Mouse (Mus musculus) gastrocnemius, postnatal 14 days (tissue): Measurements from ENCODE around the gene Larp1. TPM values are rescaled to one million over a fixed set of nuclear protein-coding genes. Genes with fewer than 3 reads are reported as not detected.

Experiments
- DNase-seq: peaks from one replicate; pipeline ENCODE4 v3.0.0; 2021; ENCODE audit warnings: mixed read lengths
- intact Hi-C: fragments of 180-260 bp; cut with DNase I; formaldehyde crosslinking; loops from one replicate; pipeline ENCODE4 v1.15.1; 2025; ENCODE audit warnings: low total_unique reads
- total RNA-seq, 2 experiments: library from RNA; stranded (reverse); gene quantifications; 2 replicates each; pipeline ENCODE4 v1.2.3; 2021

Gene Larp1
- total RNA-seq, 2 experiments from 2014 or later, result 61.9 to 74.6 TPM

GRCm38 (mm10) chr11:57986861-57987260 is 22.0 kb upstream of the Larp1 start:
- no peak for DNase-seq
- intact Hi-C loops, result no loop called here

DNA sequence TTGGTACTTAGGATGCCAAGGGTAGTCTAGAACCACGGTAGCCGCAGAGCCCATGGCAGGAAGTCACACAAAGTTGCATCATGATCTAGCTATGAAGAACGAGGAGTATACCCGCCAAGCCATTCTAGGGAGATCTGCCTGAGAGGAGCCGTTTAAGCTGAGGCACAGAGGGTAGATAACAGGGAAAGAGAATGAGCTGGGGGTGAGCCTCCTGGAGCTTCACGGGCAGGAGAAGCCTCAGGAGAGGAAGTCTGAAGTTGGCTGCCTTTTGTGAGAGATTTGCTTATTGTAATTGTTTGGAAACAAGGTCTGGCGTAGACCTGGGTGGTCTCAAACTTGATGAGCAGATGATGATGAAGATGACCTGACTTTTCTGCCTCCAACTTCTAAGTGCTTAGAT is 10.7 kb upstream of the Larp1 start:
- DNase-seq, result no peak
- intact Hi-C loops, result no loop called here

GRCm38 (mm10) chr11:57998872-57999271 is 10.0 kb upstream of the Larp1 start:
- intact Hi-C loops, result no loop called here
- DNase-seq, result no peak

GRCm38 (mm10) chr11:58003126-58003525 is 5.7 kb upstream of the Larp1 start:
- no peak for DNase-seq
- intact Hi-C loops, result loop anchor here (5.0 kb wide), 1 partner anchor 51 kb away; no protein-coding TSS in a partner anchor

DNA sequence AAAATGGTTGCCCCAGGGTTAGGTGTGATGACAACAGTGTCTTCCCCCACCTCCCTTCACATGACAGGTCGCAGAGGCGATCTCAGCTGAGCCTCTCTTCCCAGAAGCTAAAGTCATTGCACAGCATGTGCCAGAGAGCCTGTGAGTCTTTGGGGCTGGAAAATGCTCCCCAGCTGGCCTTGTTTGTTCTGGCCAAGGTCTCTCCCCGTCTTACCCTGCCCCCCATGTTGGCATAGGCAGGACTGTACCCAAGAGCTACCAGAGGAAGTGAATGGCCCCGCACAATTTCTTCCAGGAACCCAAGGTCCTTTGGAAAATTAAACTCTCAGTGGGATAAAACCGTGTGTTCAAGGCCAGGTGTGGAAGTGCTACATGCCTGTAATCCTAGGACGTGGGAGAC is 5.1 kb upstream of the Larp1 start:
- intact Hi-C loops, result loop anchor here (5.0 kb wide), 1 partner anchor 51 kb away; no protein-coding TSS in a partner anchor
- DNase-seq, result no peak

DNA sequence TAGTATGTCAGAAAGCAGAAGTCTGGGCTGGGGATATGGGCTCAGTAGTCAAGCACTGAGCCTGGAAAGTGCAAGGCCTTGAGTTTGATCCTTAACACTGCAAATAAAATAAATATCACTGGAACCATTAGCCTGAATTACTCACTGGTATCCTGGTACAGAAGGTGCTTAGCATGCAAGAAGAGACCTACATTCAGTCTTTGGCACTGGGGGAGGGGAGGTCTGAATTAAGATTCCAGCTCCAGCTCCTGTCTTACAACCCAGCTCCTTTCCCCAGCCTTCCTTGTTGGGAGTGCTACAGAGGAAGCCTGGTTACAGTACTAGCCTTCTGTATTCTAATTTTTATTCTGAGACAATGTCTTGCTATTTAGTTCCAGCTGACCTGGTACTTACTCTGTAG is 3.8 kb upstream of the Larp1 start:
- no peak for DNase-seq
- intact Hi-C loops, result no loop called here

- intact Hi-C loops, result no loop called here
- no peak for DNase-seq
Measured at GRCm38 (mm10) chr11:58008013-58008412, 851 bp upstream of the Larp1 start.

- DNase-seq, result peak; percentile 89
- intact Hi-C loops, result no loop called here
Measured at GRCm38 (mm10) chr11:58008437-58009050, 320 bp upstream of the Larp1 start.

- peak; percentile 77 for DNase-seq
- intact Hi-C loops, result no loop called here
Measured at GRCm38 (mm10) chr11:58009516-58010141, 765 bp downstream of the Larp1 start.

DNA sequence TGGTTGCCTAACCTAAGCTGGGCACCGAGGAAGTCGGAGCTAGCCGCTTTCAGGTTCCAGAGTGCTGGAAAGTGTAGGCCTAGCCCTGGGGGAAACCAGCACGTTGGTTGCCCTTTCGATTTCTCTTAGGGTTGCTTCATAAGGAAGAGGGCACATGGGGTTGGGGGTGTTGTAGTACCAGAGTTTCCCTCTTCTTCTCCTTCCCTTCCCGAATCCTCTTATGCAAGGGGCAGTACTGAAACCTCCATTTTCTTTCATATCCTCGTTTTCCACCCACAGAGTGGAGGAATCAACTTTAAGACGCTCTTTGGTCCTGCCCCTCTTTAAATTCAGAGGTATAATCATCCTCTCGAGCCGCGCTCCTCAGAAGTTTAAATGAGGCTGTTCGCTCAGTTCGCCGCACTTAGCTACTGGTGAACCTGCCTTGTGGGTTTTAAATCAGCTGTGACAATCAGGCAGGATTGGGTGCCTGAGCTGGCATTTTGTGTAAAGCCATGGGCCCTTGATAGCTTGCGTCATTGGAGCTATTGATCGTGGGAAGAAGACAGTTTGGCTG is 1.4 kb downstream of the Larp1 start:
- intact Hi-C loops, result no loop called here
- no peak for DNase-seq

DNA sequence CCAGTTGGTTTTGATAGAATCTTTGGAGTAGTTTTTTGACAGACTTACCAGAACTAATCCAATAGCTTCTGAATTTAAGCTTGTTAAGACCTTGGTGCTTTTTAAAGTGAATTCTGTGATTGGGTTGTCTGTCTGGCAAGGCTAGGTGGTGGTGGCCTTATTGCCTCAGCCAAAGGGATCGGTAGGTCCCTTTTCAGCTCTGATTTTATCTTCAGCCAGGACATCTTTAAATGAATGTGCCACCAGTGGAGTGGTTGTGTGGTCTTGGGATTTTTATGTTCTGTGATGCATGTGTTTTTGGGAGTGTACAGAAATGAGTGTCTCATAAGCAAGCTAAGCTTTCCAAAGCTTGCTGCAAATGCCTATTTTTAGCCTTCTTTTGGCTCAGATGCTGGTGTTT is 2.1 kb downstream of the Larp1 start:
- DNase-seq, result no peak
- intact Hi-C loops, result no loop called here

DNA sequence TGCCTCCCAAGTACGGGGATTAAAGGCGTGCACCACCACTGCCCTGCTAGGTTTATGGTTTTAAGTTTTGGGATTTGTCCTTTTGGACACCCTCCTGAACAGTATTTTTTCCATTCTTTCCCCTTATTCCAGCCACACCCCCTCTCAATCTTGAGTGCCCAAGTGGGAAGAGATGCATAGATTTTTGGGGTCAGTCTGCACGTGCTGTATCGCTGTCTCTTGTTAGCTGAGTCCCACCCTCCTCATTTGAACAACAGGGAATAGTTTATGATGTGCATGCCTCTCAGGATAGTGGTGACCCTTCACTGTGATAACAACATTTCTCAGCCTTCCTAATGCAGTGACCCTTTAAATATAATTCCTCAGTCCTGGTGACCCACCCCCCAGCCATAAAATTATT is 2.9 kb downstream of the Larp1 start:
- DNase-seq, result no peak
- intact Hi-C loops, result no loop called here

DNA sequence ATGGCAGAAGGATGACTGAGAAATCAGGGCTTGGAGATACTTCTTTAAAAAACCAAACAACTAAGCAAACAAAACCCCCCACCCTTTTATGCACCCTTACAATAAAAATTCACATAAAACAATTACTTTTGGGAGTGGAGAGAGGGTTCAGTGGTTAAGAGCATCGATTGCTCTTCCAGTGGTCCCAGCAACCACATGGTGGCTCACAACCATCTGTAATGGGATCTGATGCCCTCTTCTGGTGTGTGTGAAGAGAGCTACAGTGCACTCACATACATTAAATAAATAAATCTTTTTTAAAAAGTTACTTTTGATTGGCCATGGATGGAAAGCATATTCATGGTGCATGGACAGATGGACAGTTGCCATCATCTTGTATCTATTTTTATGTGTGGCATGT is 3.8 kb downstream of the Larp1 start:
- intact Hi-C loops, result no loop called here
- no peak for DNase-seq

DNA sequence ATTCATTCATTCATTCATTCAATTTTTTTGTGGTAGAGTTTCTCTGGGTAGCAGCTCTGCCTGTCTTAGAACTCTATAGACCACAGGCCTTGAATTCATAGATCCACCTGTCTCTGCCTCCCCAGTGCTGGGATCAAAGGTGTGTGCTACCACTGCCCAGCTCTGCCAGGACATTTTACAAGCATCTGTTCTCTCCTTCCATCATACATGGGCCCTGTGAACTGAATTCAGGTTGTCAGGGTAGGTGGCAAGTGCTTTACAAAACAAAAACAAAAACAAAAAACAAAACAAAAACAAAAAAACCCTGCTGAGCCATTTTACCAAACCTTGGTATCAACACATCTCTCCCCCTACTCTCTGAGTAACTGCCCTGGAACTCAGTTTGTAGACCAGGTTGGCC is 4.2 kb downstream of the Larp1 start:
- intact Hi-C loops, result no loop called here
- no peak for DNase-seq

- intact Hi-C loops, result no loop called here
- no peak for DNase-seq
Measured at GRCm38 (mm10) chr11:58014604-58015003, 5.7 kb downstream of the Larp1 start.

GRCm38 (mm10) chr11:58015339-58015738 is 6.5 kb downstream of the Larp1 start:
- intact Hi-C loops, result no loop called here
- DNase-seq, result no peak

DNA sequence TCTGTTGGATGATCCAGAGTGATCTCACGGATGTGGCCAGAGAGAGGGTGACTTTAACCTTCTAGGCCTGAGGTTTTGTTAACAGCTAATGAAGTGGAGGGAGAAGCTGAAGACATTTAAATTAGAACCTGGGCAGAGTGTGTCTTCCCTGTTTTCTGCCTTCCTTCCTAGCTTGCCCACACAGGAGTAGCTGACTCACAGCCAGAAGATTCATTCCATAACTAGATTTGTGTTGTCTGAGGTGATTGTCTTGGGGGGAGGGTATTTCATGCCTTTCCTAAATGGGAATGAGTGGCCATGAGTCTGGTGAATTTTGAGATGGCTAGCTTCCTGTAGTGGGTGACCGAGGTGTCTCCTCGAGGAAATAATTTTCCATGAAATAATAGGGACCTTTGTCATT is 7.5 kb downstream of the Larp1 start:
- no peak for DNase-seq
- intact Hi-C loops, result no loop called here

- intact Hi-C loops, result no loop called here
- no peak for DNase-seq
Measured at GRCm38 (mm10) chr11:58017422-58017821, 8.6 kb downstream of the Larp1 start.

- peak; percentile 9 for DNase-seq
- intact Hi-C loops, result no loop called here
Measured at GRCm38 (mm10) chr11:58018287-58018686, 9.4 kb downstream of the Larp1 start.

GRCm38 (mm10) chr11:58018701-58019100 is 9.8 kb downstream of the Larp1 start:
- intact Hi-C loops, result no loop called here
- no peak for DNase-seq

DNA sequence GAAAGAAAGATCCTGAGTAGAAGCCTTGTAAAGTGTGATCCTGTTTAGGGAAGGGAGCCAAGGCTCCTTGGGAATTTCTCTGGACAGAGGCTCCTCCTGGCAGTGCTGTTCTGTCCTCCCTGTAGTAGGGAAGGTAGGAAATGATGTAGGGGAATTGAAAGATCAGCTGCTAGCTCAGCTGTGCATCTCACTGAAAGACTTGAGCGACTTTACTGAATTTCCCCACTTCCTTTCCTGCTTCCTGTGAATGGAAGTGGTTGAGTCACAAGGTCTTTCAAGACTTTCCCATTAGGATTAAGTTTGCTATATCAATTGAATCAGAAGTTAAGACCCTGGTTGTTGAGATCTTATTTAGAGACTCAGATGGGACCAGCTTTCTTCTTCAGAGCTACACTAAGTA is 12.2 kb downstream of the Larp1 start:
- no peak for DNase-seq
- intact Hi-C loops, result no loop called here
